Mouse (Mus musculus) adrenal gland, postnatal 4 days (tissue): ENCODE measurements around the gene Bcl2l1. TPM values are rescaled to one million over a fixed set of nuclear protein-coding genes. Genes with fewer than 3 reads are reported as not detected.

Experiments used
- DNase-seq, 2 experiments: peaks; one replicate each; pipeline ENCODE4 v3.0.0; 2021 to 2022; ENCODE audit warnings: low spot score in 2 of 2, mixed read lengths in 2 of 2
- total RNA-seq, 2 experiments: library from RNA; stranded (reverse); gene quantifications; 2 replicates each; pipeline ENCODE4 v1.2.3; 2021

Bcl2l1 gene
- total RNA-seq, 2 experiments from 2014 or later: 63.5 to 64.6 TPM

DNA sequence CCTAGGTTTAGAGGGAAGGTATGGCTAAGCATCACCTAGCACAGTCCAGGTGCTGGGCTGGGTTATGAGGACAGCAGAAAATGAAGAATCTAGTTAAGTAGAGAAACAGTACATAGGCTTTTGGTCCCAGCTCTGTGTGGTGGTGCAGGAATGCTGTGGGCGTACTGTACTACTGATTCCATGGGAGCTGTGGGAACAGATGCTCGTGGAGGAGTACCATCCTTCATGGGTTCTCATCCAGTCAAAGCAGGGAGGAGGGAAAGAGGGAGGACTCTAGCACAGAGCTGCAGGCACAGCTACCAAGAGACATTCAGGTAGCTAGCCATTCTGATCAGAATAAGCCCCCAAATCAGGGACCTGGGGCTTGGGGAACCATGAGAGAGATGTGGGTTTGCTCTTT is 55.1 kb downstream of the Bcl2l1 start:
- DNase-seq: no peak

DNA sequence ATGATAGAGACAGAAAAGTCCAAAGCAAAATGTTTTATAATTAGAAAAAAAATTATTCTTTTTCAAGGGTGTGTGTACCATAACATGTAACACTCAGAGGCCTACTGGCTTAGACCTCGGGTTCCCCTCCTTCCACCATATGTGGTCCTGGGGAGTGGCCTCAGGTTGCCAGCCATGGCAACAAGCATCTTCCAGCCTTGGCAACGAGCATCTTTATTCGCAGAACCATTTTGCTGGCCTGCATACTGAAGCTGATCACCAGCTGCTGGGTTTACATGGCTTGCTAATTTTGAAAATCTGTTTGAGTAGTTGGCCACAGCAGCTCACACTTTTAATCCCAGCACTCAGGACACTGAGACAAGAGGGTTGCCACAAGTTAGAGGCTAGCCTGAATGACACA is 55.5 kb downstream of the Bcl2l1 start:
- DNase-seq: no peak

DNA sequence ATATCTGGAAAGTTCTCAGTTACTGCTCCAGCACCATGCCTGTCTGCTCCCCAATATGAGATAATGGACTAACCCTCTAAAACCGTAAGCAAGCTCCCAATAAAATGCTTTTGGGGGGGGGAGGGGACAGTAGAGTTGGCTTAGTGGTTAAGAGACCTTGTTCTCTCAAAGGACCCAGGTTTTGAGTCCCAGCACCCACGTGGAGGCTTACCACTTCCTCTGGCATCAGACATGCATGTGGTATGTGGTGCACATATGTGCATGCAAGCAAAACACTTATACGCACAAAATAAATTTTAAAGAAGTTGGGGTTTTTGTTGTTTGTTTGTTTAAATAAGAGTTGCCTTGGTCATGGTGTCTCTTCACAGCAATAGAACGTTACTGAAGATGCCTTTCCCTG is 56.2 kb downstream of the Bcl2l1 start:
- DNase-seq: no peak

DNA sequence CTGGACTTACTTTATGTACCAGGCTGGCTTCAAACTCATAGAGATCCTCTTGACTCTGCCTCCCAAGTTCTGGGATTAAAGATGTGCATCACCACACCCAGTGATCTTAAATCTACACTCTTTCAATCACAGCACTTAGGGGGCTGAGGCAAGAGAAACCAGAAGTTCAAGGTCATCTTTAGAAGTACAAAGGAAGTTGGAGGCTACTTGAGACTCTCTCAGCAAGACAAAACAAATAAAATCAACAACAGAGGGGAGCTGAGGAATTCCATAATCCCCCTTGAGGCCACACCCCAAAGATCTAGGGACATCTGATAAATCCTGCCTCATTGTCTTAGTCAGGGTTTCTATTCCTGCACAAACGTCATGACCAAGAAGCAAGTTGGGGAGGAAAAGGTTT is 59.3 kb downstream of the Bcl2l1 start:
- no peak for DNase-seq

DNA sequence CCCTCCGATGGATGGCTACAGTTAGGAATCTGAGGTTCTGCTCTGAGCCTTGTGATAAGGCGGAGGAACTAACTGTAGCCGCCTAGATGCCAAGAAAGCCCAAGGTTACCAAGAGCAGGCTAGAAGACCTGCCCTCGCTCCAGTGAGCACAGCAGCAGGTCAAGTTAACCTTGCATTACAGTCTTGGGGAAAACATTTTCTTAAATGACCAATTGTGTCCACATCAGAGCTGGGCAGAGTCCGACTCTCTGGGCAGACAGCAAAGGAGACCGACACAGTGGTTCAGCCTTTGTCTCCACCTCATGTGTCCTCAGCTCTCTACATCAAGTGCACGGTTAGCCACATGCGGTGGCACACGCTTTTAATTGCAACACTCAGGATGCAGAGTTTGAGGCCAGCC is 60.0 kb downstream of the Bcl2l1 start:
- DNase-seq: no peak

DNA sequence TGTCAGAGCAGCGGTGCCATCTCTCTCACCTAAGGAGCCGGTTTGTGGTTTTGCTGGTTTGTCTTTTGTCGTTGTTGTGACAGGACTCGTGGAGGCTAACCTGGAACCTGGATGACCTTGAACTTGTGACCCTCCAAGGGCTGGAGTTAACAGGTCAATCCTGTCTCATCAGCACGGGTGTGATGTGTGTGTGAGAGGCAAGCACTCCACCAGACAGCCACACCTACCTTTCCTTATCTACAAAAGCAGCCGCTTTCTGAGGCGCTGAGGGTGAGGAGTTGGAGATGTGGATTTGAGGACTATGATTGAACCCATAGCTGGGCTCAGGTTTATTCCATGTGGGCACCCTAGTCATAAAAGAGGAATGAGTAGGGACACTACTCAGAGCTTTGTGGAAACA is 61.9 kb downstream of the Bcl2l1 start:
- DNase-seq: no peak

DNA sequence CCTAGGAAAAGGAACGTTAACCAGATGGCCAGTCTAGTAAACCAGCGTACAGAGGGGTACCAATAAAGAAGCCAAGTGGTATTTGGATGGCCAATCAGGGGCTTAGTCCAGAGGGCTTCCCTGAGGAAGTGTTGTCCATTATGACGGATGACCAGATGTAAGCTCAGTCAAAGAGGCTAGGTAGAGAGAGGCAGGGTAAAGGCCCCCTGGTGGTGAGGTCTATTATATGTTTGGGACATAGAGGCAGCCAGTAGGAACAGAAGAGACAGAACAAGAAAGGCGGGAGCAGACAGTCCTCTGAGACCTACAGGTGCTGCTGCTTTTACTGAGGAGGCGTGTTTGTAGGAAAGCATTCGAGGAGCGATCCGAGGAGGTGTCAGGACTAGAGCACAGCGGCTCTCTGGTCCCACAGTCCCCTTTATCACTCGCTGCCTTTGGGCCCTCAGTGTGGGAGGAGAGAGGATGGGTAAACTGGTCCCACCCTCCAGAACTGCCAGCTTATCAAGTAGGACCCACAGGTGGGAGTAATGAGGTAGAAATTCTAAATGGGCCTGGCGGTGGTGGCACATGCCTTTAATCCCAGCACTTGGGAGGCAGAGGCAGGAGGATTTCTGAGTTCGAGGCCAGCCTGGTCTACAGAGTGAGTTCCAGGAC is 63.8 kb downstream of the Bcl2l1 start:
- DNase-seq: no peak

DNA sequence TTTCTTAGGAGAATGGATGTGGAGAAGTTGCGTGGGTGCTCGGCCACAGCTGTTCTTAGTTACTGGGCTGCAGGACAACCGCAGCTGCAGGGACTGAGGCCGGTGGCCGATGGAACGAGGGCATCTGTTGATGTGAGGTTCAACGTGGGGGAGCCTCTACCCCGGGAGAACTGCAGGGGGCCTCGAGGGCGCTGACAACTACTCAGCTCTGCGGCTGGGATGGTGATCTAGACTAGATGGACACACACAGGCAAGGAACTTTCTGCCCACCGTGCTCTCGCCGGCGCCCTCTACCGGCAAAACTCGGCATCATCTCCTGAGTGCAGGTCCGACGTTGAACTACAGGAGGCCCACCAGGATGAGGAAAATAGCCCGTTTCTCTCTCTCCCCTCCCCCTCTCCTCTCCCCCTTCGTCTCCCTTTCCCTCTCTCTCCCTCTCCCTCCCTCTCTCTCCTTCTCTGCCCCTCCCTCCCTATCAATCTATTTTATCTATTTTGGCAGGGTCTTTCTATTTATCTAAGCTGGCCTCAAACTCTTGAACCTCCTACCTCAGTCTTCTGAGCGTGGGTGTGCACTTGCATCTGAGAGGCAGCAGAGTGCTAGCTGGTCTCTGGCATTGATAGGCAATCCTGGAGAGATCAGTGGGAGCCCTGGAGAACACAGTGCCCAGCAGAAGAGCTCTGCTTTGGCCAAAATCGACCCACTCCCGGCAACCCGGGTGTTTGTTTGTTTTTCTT is 65.0 kb downstream of the Bcl2l1 start:
- DNase-seq: peak; percentile 80 to 91

DNA sequence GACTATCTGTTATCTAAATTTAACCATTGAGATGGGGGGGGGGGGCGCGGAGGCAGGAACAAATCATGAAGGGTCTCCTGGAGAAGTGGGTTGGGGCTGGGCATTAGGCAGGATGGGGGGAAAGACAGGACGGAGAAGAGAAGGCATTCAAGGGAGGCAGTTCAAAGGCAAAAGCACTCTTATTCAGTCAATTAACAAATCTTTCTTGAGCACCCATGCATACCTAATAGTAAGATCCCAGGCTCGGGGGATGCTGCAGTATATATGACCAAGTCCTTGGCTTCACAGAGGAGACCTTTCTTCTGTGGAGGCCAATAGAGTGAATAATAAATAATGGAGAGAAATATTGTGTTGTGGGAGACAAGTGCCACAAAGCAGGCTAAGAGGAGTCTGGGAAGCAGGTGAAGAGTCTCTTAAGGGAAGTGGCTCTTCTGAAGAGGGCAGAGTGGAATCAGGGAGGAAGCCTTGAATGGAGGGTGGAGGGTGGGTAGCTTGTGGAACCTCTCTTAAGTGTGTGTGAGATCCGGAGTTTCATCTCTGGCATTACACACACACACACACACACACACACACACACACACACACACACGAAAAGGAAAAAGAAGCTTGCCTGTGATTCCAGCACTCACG is 66.4 kb downstream of the Bcl2l1 start:
- no peak for DNase-seq

DNA sequence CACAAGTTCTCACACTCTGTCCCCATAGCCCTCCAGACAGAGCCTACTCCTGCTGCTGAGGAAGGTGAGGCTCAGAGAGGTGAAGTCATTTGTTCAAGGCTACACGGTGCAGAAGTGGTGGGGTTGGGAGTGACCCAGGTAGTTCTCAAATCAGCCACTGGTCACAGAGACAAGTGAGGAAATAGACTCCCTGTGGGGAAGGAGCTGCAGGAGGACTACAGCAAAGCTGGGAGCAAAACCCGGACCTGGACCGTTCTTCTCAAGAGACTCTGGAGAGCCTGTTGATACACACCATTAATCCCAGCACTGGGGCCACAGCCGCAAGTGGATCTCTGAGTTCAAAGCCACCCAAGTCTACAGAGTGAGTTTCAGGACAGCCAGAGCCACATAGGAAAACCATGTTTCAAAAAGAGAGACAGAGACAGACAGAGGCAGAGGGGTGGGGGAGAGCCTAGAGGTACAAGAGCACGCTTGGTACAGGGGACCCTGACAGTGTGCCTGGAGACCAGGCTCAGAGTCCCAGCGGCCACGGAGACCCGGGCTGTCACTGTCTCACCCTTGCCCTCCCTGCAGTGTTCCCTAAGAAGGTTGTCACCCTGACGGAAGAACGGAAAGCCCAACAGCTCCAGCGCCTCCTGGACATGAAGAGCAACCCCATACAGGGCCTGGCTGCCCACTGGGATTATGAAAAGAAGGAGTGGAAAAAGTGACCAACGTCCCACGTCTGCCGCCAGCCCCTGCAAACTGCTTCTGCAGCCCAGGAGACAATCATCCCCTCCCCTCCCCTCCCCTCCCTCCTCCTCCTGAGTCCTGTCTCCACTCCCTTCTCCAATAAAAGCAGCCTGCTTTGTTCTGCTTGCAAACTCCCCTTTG is 67.1 kb downstream of the Bcl2l1 start:
- DNase-seq: no peak

DNA sequence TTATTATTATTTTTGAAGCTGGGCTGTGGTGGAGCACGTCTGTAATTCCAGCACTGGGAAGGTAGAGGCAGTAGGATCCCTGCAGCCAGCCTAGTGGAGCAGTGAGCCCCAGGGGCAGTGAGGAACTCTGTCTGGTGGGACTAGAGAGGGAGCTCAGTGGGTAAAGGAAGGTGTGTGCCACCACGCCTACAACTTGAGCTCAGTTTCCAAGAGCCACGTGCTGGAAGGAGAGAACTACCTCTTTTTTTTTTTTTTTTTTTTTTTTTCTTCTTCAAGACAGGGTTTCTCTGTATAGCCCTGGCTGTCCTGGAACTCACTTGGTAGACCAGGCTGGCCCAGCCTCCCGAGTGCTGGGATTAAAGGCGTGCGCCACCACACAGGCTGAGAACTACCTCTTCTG is 68.2 kb downstream of the Bcl2l1 start:
- DNase-seq: no peak

DNA sequence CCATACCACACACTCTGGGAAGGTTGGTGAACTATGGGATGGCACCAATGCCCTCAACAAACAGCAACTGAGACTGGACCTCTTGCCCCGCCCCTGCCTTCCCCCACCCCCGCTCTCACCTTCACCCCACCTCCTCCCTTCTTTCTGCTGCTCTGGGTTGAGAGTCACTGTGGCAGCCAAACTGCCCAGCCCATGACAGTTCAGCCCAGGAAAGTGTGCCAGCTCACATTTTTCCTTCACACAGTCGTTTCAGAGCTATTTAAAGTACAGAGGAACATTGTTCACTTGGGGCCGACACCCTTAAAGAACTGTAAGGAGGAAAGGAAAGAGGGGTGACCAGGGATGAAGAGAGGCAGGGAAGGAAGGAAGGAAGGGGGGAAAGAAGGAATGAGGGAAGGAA is 73.2 kb downstream of the Bcl2l1 start:
- no peak for DNase-seq

DNA sequence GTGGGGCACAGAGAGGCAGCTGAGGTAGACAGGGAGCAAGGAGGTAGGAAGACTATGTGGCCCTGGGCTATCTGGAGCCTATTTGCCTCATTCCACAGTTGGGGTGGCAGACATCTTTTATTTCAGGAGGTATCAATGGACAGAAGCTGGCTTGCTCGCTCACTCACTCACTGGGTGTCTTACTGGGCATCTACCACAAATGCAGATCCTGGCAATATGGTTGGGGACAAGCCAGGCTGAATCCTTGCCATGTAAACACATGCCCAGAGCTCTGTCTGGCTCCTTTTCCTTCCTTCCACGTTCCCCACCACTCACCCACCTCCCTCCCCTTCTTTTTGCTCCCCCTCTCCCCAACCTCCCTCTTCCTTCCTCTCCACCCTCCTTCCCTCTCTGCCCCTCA is 74.0 kb downstream of the Bcl2l1 start:
- DNase-seq: no peak

DNA sequence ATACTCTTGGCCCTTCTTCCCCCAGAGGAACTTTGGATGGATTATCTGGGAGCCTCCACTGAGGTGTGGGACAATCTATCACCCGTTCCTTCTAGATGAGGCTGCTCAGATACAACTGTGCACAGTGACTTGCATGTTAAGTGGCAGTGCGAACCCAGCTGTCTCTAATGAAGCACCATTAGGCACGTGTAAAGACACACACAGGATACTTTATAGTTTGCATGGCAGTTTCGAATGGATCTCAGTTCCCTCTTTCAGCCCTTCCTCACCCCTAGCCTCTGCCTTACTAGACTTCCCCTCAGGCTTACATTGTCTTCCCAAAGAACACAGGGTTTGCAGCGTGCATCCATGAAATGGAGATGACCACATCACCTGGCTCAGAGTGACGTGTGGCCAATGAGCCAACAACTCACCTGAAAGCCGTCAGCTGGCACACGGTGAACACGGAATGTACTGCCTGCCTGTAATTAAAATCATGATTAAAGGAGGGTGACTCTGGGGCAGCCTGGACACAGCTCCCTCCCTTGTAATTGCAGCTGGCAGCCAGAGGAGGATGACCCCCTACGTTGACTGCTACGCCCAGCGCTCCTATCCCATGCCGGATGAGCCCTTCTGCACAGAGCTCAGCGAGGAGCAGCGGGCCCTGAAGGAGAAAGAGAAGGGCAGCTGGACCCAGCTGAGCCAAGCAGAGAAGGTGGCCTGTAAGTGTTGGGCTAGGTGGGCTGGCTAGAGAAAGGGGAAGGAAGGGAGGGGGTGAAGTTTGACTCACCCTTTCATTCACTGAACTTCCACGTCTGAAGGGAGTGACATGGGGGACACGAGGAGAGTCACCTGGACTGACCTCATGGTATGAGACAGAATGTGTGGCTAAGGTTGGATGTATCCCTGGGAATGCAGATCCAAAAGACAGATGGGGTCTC is 74.8 kb downstream of the Bcl2l1 start:
- no peak for DNase-seq

DNA sequence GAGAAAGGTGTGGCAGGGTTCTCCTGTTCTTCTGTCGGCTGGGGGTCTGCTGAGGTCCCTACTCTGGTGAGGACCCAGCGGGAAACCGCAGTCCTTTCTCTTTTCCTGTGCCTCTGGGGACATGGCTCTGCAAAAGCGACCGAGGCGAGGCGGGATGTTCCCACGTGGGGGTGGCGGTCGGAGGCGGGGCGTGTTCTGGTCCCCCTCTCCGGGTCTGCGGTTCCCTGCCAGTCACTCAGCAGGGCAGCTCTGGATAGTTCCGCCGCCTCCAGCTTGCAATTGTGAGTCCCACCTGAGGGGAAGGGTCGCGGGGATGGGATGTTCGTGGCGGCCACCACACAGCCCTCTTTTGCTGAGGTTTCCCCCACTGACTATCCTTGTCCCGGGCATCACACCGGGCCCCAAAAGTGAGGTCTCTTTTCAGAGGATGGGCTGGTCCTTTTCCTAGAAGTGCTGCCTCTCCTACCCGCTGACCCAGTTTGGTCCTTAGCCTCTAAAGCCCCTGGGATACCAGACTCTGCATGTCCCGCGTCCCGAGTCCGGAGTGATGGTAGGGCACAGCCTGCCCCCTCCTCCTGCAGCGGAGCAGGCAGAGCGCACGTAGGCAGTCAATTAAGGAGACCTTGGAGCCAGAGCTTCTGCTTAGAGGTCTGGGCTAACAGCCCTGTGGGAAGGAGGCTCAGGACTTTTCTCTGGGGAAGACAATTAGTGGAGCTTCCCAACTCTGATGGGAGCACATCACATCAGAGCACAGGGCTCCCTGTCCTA is 77.4 kb downstream of the Bcl2l1 start, which contains the start of gene Cox4i2:
TSS of gene Cox4i2 (plus strand) at position 230 of the 768 bp plus-strand sequence.
- no peak for DNase-seq

DNA sequence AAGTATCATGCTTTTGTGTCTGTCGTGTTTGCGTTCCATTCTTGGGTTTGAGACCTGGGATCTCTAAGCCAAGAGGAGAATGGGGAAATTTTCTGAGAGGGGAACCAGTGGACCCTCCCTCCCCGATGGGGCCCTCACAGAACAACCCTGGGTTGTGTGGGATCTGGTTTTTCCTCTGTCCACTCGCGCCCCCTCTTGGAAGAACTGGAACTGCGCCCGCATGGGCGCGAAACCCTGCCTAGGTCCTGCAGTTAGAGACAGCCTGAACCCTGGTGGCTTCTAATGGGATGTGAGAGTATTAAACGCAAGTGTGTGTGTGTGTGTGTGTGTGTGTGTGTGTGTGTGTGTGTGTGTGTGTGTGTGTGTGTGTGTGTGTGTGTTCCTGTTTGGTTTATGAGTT is 89.1 kb downstream of the Bcl2l1 start:
- peak; percentile 64 to 78 for DNase-seq

DNA sequence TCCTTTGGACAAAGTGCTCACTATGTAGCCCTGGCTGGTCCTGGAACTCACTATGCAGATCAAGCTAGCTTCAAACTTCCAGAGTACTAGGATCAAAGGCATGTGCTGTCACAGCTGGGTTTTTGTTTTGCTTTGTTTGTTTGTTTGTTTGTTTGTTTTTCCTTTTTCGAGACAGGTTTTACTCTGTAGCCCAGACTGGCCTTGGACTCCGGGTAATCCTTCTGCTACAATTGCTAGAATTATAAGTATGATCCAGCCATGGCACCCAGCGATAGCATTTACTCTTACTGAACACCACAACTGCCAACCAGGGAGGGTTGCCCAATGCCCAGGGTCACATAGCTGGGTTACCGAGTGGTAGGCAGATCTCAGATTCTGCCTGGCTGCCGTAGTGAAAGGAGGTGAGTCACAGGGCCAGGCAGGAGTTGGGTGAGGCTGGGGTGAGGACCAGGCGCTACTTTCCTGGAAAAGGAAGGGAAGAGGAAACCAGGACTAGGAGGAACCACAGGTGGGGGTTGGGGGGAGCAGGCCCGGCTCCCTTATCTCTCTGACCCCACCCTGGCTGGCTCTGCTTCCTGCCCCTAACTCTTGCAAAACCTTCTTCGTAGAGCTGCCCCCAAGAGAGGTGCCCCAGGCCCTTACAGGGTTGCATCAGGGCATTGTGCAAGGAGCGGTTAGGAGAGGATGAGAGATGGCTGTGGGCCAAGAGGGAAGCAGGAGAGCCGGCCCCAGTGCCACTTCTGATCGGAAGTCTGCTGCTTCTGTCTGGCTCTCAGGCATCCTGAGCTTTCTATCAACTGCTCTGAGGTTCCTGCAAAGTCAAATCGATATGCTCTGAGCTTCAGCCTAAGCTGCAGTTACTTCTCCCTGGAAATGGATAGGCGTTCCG is 90.1 kb downstream of the Bcl2l1 start:
- DNase-seq: peak; percentile 36 to 67

DNA sequence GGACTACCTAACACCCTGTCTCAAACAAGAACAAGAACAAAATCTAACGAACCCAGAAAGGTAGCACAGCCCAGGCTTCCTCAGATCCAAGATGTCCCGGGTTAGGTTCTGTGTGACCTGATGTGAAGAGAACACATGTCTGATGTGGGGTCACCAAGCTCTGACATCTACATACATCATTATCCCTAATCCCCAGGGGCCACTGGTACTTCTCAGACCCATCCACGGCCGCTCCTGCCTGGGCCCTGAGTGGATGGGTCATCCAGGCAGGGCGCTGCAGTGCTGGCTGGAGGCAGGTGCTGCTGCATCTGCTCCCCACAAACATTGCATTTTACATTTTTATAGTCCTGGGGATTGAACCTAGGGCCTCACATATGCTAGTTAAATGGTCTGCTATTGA is 91.0 kb downstream of the Bcl2l1 start:
- DNase-seq: no peak

DNA sequence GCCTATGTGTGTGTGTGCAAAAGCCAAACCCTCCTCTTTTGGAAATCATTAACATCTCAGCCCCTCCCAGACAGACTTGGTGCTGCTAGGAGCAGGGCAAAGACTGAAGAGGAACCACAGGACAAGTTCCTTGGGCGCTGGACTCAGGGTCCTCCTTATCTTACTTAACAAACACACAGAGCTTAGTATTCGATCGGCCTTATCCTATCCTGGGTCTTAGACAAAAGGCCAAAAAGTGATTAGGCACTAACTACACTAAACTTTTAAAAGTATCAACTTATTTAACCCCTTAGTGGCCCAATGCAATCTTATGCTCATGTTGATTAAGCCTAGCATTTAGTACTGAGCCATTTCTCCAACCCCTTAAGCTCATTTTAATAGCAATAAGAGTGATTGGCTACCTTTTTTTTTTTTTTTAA is 91.7 kb downstream of the Bcl2l1 start:
- DNase-seq: no peak
